Mouse (Mus musculus): ENCODE data around the gene Derl3. TPM values are rescaled to one million over a fixed set of nuclear protein-coding genes. Genes with fewer than 3 reads are reported as not detected.
A peak's percentile ranks its signal among the peaks of the same experiment; 100 is the strongest.
"Not testable (repeated sequence)": the region's sequence is repeated elsewhere in the genome, so short reads cannot be mapped to it uniquely, and the experiment has no call there.

The Derl3 gene
- polyA plus RNA-seq, 1 experiment from 2014 or later = 1.2 TPM

DNA sequence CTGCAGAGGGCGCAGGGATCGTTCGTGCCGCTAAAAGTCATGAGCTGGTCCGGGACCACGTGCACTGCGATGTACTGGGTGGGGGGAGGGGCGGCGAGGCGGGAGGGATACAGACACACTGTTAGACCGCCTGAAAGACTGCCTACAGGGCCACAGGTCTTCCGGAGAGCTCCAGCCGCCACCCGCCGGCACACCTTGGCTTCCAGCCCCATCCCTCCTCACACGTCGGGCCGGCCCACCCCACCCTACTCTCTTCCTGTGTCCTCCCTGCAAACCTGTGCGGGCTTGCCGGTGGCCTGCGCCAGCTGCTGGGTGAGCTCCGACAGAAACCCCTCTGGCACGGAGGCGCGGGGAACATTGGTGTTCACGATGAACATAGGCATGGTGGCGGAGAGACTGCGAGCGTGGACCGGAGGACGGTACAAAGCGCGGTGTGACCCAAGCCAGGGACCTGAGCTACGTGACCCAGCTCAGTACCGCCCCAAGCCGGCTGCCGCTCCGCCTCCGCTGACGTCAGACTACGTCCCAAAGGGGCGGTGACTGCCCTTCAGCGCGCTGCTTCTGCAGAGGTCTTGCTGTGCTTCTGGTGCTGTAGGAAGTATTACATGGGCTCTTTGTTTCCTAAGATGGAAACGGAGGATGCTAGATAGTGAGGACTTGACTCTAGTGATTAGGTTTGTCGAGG, 33.3 kb upstream of the Derl3 start, which contains the start of gene Mif:
Gene Mif, minus strand, starts transcription at position 455 of the 685 bp plus-strand sequence.
- not testable (repeated sequence) for H3K27me3 ChIP-seq (ENCODE audit: control insufficient read depth, insufficient read depth, low read length); H3K9me3 ChIP-seq (ENCODE audit: control insufficient read depth, low read length)
- Histone ChIP-seq H3K4me1 (ENCODE audit: control insufficient read depth, insufficient read depth, low read length) (peaks cover 16% of the 10 kb centered on the region), H3K4me2 (ENCODE audit: low read length) (peak within 1 kb of the TSS; percentile 82), H3K4me3 (replicated peaks; ENCODE audit: low read depth, low read length) (peak within 1 kb of the TSS; percentile 63), H3K27ac (replicated peaks; ENCODE audit: low read depth, low read length) (peak within 1 kb of the TSS; percentile 94), H3K9ac (replicated peaks; ENCODE audit: low read length) (peak within 1 kb of the TSS; percentile 84), H3K36me3 (ENCODE audit: control insufficient read depth, insufficient read depth, low read length) (peaks cover 14% of the 10 kb centered on the region; the same call in 1 of the 2 replicates)
- under 1% methylated on average over 42 of the region's 46 CpGs for WGBS
- DNase-seq (peak; percentile 96), ATAC-seq (ENCODE audit: low FRiP score, low TSS enrichment) (peak; percentile 96)

- no peak overlapping the region for H3K9ac ChIP-seq (replicated peaks; ENCODE audit: low read length)
- 32% methylated on average over 7 of the region's 7 CpGs for WGBS
- DNase-seq (peak; percentile 52), ATAC-seq (ENCODE audit: low FRiP score, low TSS enrichment) (no peak)
- peak overlapping the region; percentile 63 for H3K4me3 ChIP-seq (replicated peaks; ENCODE audit: low read depth, low read length)
- no peaks in the 10 kb centered on the region for H3K27me3 ChIP-seq (ENCODE audit: control insufficient read depth, insufficient read depth, low read length)
- H3K4me1 ChIP-seq (ENCODE audit: control insufficient read depth, insufficient read depth, low read length) = peaks cover 16% of the 10 kb centered on the region
- H3K27ac ChIP-seq (replicated peaks; ENCODE audit: low read depth, low read length) = peak overlapping the region; percentile 94
- peak overlapping the region; percentile 82 for H3K4me2 ChIP-seq (ENCODE audit: low read length)
- H3K9me3 ChIP-seq (ENCODE audit: control insufficient read depth, low read length) = no peaks in the 10 kb centered on the region
- peaks cover 14% of the 10 kb centered on the region; the same call in 1 of the 2 replicates for H3K36me3 ChIP-seq (ENCODE audit: control insufficient read depth, insufficient read depth, low read length)
Measured at GRCm38 (mm10) chr10:75860746-75861145, 32.5 kb upstream of the Derl3 start.

GRCm38 (mm10) chr10:75861587-75861986, 31.6 kb upstream of the Derl3 start:
- DNase-seq (no peak), ATAC-seq (ENCODE audit: low FRiP score, low TSS enrichment) (no peak)
- 44% methylated on average over 5 of the region's 5 CpGs for WGBS
- H3K4me2 ChIP-seq (ENCODE audit: low read length) = no peak overlapping the region
- no peaks in the 10 kb centered on the region for H3K9me3 ChIP-seq (ENCODE audit: control insufficient read depth, low read length)
- H3K9ac ChIP-seq (replicated peaks; ENCODE audit: low read length) = no peak overlapping the region
- no peak overlapping the region for H3K4me3 ChIP-seq (replicated peaks; ENCODE audit: low read depth, low read length)
- no peak overlapping the region for H3K27ac ChIP-seq (replicated peaks; ENCODE audit: low read depth, low read length)
- H3K27me3 ChIP-seq (ENCODE audit: control insufficient read depth, insufficient read depth, low read length) = no peaks in the 10 kb centered on the region
- H3K36me3 ChIP-seq (ENCODE audit: control insufficient read depth, insufficient read depth, low read length) = peaks cover 13% of the 10 kb centered on the region; the same call in 1 of the 2 replicates
- H3K4me1 ChIP-seq (ENCODE audit: control insufficient read depth, insufficient read depth, low read length) = peaks cover 16% of the 10 kb centered on the region

GRCm38 (mm10) chr10:75872025-75872914, 20.9 kb upstream of the Derl3 start:
- 35% methylated on average over 10 of the region's 10 CpGs for WGBS
- peaks cover 16% of the 10 kb centered on the region for H3K4me1 ChIP-seq (ENCODE audit: control insufficient read depth, insufficient read depth, low read length)
- no peaks in the 10 kb centered on the region for H3K27me3 ChIP-seq (ENCODE audit: control insufficient read depth, insufficient read depth, low read length)
- H3K9me3 ChIP-seq (ENCODE audit: control insufficient read depth, low read length) = no peaks in the 10 kb centered on the region
- no peak for ATAC-seq (ENCODE audit: low FRiP score, low TSS enrichment)
- no peak for DNase-seq
- H3K4me3 ChIP-seq (replicated peaks; ENCODE audit: low read depth, low read length) = peak overlapping the region; percentile 35
- H3K36me3 ChIP-seq (ENCODE audit: control insufficient read depth, insufficient read depth, low read length) = no peaks in the 10 kb centered on the region
- peak overlapping the region; percentile 41; the same call in 1 of the 2 replicates for H3K9ac ChIP-seq (replicated peaks; ENCODE audit: low read length)
- H3K27ac ChIP-seq (replicated peaks; ENCODE audit: low read depth, low read length) = peak overlapping the region; percentile 89
- H3K4me2 ChIP-seq (ENCODE audit: low read length) = peak overlapping the region; percentile 63

DNA sequence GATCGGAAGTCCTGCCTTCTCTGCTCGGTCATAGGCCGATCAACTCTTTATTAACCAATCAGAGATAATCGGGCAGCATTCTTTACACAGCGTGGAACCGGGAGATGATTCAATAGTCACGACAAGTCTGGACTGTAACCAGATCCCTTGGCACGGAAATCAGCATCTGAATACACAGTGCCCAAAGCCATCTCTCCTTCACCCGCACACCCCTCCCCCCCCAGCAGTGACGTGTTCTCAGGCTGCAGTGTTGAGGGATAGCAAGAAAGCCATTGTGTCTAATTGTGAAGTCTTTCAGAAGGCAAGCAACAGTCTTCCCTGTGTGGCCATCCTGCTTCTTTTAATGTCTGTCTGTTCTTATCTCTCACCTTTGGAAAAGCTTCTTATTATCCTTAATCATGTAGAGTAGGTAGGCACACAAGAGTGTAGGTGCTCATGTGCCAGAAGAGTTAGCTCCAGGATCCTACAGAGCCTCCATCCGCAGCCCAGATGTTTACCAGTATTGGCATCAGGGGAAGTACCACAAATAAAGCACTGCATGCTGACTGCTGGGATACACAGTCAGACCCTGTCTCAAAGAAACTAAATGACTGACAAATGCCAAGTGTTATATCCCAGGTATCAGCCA, 20.2 kb upstream of the Derl3 start:
- no peaks in the 10 kb centered on the region for H3K36me3 ChIP-seq (ENCODE audit: control insufficient read depth, insufficient read depth, low read length)
- H3K4me1 ChIP-seq (ENCODE audit: control insufficient read depth, insufficient read depth, low read length) = peaks cover 16% of the 10 kb centered on the region
- peak overlapping the region; percentile 35 for H3K4me3 ChIP-seq (replicated peaks; ENCODE audit: low read depth, low read length)
- WGBS = 1% methylated on average over 11 of the region's 11 CpGs
- DNase-seq (peak; percentile 92), ATAC-seq (ENCODE audit: low FRiP score, low TSS enrichment) (peak; percentile 96)
- H3K4me2 ChIP-seq (ENCODE audit: low read length) = peak overlapping the region; percentile 63
- peak overlapping the region; percentile 52 for H3K9ac ChIP-seq (replicated peaks; ENCODE audit: low read length)
- H3K27me3 ChIP-seq (ENCODE audit: control insufficient read depth, insufficient read depth, low read length) = no peaks in the 10 kb centered on the region
- H3K27ac ChIP-seq (replicated peaks; ENCODE audit: low read depth, low read length) = peak overlapping the region; percentile 89
- no peaks in the 10 kb centered on the region for H3K9me3 ChIP-seq (ENCODE audit: control insufficient read depth, low read length)

- H3K4me1 ChIP-seq (ENCODE audit: control insufficient read depth, insufficient read depth, low read length) = peaks cover 16% of the 10 kb centered on the region
- DNase-seq (peak; percentile 59), ATAC-seq (ENCODE audit: low FRiP score, low TSS enrichment) (no peak)
- no peaks in the 10 kb centered on the region for H3K36me3 ChIP-seq (ENCODE audit: control insufficient read depth, insufficient read depth, low read length)
- H3K27me3 ChIP-seq (ENCODE audit: control insufficient read depth, insufficient read depth, low read length) = no peaks in the 10 kb centered on the region
- H3K4me2 ChIP-seq (ENCODE audit: low read length) = peak overlapping the region; percentile 63
- peak overlapping the region; percentile 89 for H3K27ac ChIP-seq (replicated peaks; ENCODE audit: low read depth, low read length)
- 5% methylated on average over 10 of the region's 10 CpGs for WGBS
- peak overlapping the region; percentile 35 for H3K4me3 ChIP-seq (replicated peaks; ENCODE audit: low read depth, low read length)
- H3K9me3 ChIP-seq (ENCODE audit: control insufficient read depth, low read length) = no peaks in the 10 kb centered on the region
- H3K9ac ChIP-seq (replicated peaks; ENCODE audit: low read length) = peak overlapping the region; percentile 52
Measured at GRCm38 (mm10) chr10:75873543-75874170, 19.6 kb upstream of the Derl3 start.

GRCm38 (mm10) chr10:75878836-75879235, 14.4 kb upstream of the Derl3 start:
- Histone ChIP-seq H3K9me3 (ENCODE audit: control insufficient read depth, low read length) (no peaks in the 10 kb centered on the region), H3K27ac (replicated peaks; ENCODE audit: low read depth, low read length) (no peak overlapping the region), H3K27me3 (ENCODE audit: control insufficient read depth, insufficient read depth, low read length) (no peaks in the 10 kb centered on the region), H3K36me3 (ENCODE audit: control insufficient read depth, insufficient read depth, low read length) (no peaks in the 10 kb centered on the region), H3K9ac (replicated peaks; ENCODE audit: low read length) (no peak overlapping the region), H3K4me3 (replicated peaks; ENCODE audit: low read depth, low read length) (no peak overlapping the region), H3K4me2 (ENCODE audit: low read length) (no peak overlapping the region), H3K4me1 (ENCODE audit: control insufficient read depth, insufficient read depth, low read length) (peaks cover 8% of the 10 kb centered on the region)
- no peak for ATAC-seq (ENCODE audit: low FRiP score, low TSS enrichment)
- DNase-seq = no peak
- 88% methylated on average over 3 of the region's 3 CpGs for WGBS

- Histone ChIP-seq H3K27ac (replicated peaks; ENCODE audit: low read depth, low read length) (no peak overlapping the region), H3K27me3 (ENCODE audit: control insufficient read depth, insufficient read depth, low read length) (no peaks in the 10 kb centered on the region), H3K36me3 (ENCODE audit: control insufficient read depth, insufficient read depth, low read length) (no peaks in the 10 kb centered on the region), H3K4me3 (replicated peaks; ENCODE audit: low read depth, low read length) (no peak overlapping the region), H3K4me1 (ENCODE audit: control insufficient read depth, insufficient read depth, low read length) (peaks cover 6% of the 10 kb centered on the region; the same call in 1 of the 2 replicates), H3K4me2 (ENCODE audit: low read length) (no peak overlapping the region), H3K9ac (replicated peaks; ENCODE audit: low read length) (no peak overlapping the region), H3K9me3 (ENCODE audit: control insufficient read depth, low read length) (no peaks in the 10 kb centered on the region)
- WGBS = 93% methylated on average over 10 of the region's 10 CpGs
- DNase-seq = no peak
- no peak for ATAC-seq (ENCODE audit: low FRiP score, low TSS enrichment)
Measured at GRCm38 (mm10) chr10:75880351-75880750, 12.9 kb upstream of the Derl3 start.

Measured in midbrain, embryonic 14.5 days (tissue).